Mouse (Mus musculus) induced T-regulatory cell, adult 2 months (primary cell): ENCODE measurements at regions not wholly inside any gene's neighbourhood (a gene's known extent, or its start where the extent isn't known, plus 50 kb on each side); places are given as distances from the start of the nearest gene placed in this dataset.
A peak's percentile ranks its signal among the peaks of the same experiment; 100 is the strongest.

Experiments
- DNase-seq: peaks from one replicate; pipeline ENCODE4 v3.0.0-alpha.2; 2012; ENCODE audit warnings: low read depth

DNA sequence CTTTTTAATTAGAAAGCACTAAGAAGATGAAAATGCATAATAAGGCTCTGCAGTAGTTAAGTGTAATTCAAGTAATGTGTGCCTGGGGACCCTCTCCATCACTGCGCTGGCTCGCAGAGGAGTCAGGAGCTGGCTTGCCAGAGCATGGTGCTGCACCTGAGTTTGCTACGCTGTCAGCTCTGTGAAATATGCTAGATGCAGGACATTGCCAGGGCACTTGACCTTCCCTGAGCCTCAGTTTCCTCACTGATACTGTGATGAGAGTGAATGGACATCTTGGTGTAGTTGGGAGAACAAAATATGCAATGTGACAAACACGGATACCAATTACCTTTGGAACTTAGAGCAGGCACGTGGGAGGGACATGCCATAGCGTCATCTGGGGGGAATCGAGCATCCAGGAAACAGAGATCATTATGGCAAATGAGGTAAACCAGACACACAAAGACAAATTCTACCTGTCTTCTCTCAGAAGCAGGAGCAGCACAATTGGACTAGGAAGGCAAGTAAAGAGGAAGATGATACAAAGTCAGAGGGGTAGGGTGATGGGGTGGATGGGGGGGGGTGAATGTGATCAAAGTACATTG lies 133.6 kb upstream of the Slco3a1 start:
- no peak for DNase-seq

DNA sequence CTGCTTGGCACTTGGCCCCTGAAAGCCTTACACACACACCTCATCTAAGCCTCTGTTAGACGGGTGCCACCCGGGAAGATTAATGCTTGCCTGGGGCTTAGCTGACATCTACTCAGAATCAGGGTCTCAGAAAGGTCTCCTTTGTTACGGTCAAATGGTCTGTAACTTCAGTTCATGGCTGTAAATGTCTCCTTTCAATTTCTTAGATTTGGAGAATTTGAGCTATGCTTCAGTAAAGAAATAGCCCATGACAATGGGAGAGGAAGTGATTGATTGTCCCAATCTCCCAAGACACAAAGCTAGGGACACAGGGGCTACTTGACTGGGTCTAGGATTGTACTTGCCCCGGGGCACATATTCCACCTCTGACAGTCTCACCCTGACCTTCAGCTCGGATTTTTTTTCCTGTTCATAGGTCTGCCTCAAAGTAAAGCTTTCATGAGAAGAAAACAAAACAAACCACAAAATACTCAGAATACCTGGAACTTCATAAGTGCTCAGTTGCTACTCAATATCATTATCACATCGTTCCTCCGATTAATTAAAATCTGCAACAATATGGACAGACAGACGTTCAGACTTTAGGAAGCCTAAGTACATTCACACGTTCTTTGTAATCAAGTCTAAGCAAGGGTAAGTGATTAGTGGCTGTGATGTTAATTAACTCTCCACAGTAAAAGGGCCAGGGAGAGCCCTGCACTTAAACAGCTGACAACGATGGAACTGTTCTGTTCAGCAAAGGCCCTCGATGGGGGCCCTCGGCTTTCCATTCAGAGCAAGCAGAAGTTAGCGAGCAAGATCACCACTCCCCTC lies 132.9 kb upstream of the Slco3a1 start:
- no peak for DNase-seq

DNA sequence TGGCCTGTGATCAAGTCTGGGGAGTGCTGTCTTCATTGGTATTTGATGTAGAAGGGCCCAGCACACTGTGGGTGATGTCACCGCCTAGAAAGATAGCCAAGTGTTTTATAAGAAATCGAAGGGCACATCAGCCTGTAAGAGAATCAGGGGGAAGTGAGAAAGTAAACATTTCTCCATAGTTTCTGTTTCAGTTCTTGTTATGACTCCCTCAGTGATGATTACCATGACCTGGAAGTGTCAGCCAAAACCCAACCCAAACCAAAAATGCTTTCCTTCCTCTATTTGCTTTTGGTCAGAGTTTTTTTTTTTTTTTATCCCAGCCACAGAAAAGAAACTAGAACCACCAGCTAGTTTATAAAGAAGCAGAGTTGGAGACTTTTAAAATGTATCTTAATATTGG lies 129.4 kb upstream of the Slco3a1 start:
- DNase-seq = peak; percentile 30

DNA sequence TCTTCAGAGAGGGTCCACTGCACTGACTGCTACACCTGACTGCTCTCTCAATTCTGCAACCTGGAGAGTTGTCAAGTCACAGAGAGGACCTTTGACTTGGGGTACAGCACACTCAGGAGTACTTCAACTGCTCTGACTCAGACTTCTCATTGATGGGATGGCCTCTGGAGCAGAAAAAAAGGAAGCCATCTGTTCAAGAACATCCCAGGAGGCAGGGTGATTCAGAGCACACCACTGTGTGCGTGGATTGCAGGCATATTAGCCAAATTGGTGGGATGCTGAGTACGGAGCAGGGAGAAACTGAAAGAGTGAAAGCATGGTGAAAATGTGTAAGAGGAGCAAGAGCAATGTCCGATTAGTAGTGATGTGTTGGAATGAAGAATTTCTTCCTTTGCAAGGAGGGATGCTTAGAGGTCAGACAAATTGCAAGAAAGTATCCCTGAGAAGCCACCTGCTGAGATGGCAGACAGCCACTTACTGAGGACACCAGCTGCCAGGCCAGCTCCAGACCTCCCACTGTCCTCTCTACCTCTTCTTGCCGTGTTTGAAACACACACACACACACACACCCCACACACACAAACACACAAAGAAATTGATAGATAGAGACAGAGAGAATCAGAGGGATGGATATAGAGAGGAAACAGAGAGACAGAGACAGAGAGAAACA lies 119.2 kb upstream of the Slco3a1 start:
- DNase-seq = no peak

DNA sequence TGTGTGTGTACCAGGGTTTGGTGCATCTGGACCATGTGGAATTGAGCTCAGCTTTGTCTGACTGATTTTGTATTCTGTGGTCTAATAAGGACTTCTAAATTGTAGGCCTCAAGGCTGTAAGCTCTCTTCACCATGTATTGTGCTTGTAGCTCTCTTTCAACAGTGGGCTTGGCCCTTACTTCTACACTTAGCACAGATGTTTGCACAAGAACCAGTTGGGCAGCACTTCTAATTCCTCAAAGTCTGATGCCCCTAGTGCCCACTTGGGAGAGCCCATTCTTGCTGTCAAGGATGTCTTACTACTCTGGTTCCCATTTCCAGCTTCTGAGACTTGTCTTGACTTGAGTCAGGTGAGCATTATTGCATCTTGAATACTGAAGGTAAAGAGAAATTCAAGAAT lies 114.5 kb upstream of the Slco3a1 start:
- DNase-seq = no peak

DNA sequence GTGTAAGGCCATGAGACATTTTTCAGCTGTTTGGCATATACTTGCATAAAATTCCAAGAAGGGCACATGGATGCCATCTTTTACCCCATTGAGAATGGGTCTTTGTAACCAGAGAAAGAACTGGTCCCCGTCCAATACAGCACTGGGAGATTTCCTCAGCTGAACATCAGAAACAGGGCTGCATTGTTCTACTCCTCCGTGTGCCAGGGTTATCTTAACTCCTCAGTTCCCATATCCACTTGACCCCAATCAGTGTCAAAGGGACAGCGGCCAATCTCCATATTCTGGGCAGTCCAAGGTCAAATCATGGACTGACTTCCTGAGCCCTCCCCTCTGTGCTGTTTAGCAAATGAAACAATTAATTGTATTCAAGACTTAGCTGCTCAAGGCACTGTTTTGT lies 112.5 kb upstream of the Slco3a1 start:
- no peak for DNase-seq

DNA sequence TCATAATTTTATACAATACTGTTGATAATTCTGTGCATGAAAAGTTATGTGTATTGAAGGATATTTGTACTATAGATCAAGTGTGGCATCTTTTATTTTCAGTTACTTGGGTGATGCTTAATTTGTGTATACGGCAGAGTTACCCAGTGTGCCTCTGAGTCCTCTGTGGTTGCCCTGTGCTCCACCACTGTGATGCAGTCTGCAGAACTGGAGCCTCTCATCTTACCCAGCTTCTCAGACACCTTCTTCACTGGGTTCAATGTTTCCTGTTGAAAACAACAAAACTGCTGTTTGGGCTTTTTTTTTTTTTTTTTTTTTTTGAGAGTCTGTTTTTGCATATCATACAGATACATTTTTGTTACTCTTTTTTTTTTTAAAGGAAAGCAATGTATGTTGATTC lies 109.2 kb upstream of the Slco3a1 start:
- peak; percentile 40 for DNase-seq

DNA sequence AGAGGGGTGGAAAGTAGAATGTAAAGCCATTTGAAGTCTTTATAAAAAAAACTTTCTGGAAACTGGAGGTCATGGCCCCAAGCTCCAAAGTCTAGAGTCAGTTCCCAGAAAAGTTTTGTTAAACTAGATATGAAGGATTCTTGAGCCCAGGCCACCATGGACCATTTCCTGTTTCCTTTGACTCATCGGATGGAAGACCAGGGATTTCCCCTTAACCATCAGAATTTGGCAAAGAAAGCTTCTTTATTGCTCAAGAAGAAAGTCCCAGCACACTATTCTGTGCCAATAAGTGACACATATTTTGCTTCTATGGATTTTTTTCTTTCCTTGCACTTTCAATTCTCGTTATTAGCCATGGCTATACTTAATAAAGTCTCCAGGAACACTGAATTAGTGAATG lies 92.7 kb upstream of the Slco3a1 start:
- peak; percentile 15 for DNase-seq

DNA sequence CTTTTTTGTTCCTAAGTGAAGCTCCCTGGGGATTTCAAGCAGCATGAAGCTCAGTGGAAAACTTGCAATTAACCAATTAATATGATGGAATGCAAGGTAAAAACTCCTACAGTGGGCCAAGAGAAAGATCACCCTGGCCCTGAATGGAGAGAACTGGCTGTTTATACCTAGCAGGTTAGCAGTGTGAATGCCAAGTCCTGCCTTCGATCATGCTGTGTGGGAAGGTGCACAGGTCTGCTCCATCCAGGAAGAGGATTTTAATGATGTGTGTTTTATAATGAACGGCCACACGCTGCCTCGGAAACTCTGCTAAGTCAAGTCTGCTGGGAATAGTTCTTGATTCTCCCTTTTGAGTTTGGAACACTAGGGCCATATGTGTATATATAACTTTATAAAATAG lies 85.6 kb upstream of the Slco3a1 start:
- DNase-seq = no peak

DNA sequence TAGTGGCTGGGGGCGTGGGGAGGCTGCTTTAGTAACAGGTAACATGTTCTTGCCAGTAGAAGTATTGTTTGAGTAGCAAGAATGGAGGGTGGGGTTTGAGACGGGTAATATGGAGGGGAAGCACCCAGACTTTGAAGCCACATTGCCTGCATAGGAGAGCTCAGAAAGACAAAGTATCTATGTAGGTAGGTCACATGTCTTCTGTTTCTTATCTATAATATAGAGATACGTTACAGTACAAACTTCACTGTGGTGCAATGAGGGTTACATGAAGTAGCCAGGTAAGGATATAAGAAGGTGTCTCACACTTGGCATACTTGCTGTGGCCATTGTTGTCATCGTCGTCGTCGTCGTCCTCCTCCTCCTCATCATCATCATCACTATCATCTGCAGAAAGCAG lies 77.6 kb upstream of the Slco3a1 start:
- DNase-seq = no peak

DNA sequence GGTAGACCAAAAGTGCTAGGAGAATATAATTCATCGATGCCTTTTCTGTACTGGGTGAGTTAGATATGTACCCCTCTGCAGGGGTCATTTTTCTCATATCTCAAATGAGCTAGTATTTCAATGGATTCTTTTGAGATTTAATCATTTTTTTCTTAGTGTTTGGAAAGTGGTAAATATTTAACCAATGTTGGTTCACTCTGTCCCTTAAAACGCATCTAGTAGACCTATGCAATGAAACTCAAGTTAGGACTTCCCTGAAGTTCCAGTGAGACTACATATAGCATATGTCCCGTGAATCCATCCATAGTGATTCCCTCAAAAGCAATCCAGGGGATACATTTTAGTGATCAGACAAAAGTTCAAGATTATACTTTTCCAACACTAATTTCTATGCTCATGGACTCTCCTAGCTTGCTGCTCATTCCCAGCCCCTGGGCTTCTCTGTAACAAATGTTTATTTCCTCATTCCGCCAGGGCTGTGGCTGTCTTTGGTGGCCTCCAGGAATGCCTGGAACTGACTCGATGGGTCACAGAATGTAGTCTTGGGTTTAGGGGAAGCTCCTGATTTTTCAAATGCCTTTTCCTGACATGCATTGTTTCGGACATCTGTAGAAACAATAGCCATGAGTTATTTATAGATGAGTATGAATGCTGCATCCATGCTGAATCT lies 74.4 kb upstream of the Slco3a1 start:
- DNase-seq = no peak
